Mouse (Mus musculus) adrenal gland (tissue): ENCODE measurements around the gene Sh3rf1.
"Not testable (repeated sequence)": the region's sequence is repeated elsewhere in the genome, so short reads cannot be mapped to it uniquely, and the experiment has no call there.

Source experiments
- intact Hi-C: fragments of 180-260 bp; cut with DNase I; formaldehyde crosslinking; loops from one replicate; pipeline ENCODE4 v1.15.1; 2025

Sh3rf1 gene

DNA sequence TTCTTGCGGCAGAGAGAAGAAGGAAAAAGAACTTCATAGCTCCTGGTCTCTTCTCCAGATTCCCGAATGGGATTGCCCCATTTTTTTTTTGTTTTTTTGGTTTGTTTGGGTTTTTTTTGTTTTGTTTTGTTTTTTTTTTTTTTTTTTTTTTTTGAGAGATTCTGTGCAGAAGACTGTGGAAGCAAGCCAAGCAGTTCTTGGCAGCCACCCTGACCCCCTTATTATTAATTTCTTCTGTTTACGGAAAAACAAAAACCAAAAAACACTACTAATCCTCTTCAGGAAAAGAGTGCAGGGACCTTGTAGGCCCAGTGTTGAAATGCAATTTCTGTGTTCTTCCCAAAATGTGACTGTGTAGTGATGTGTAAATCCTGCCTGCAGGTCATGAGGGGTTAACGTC lies 185.4 kb downstream of the Sh3rf1 start:
- intact Hi-C loops: no loop called here

DNA sequence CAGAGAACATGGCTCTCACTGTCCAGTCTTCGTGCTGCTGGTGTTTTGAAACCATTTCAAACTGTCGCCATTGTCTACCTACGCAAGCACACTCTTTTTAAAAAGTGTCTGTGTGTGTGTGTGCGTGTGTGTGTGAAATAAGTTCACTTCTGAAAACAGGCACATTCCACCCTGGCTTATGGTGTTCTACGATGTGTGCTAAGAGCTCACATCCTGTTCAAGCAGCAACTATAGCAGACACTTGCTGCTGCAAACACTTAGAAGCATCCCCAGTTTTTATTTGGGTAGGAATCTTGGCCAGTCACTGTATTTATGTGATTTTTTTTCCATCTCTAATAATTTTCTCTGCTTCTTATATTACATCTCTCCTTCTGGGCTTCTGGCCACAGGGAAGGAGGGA lies 186.0 kb downstream of the Sh3rf1 start:
- intact Hi-C loops: not testable (repeated sequence)

DNA sequence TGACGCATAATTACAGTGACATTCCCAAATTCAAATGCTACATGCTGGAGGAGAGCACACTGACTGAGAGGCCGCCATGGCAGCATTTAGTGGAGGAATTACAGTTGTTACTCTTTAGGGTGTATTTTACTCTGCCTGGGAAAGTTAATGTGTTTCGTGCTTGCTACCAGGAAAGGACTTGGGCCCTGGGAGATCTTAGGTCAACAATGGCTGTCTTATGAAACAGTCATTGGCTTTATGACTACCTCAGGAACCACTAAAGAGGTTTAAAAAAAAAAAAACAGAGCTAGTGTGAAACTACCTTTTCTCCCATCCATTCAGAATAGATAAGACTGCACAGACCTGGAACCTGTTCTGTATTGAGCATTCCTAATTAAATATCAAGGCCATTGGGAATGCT lies 195.8 kb downstream of the Sh3rf1 start:
- intact Hi-C loops: no loop called here

DNA sequence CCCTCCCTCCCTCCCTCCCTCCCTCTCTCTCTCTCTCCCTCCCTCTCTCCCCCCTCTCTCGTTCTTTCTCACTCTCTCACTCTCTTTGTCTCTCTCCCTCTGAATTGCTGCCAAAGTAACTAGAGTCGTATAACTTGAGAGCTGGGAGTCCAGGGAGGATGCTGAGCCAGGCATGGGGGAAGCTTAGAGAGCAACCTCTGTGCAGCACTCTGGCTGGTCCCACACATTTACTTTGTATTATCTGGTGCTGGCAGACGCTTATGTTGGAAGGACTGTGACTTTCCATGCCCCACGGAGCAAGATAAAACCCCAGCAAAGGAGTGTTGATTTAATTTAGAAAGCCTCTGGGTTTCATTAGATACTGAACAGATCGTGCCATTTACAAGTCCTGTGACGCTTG lies 196.5 kb downstream of the Sh3rf1 start:
- intact Hi-C loops: no loop called here

DNA sequence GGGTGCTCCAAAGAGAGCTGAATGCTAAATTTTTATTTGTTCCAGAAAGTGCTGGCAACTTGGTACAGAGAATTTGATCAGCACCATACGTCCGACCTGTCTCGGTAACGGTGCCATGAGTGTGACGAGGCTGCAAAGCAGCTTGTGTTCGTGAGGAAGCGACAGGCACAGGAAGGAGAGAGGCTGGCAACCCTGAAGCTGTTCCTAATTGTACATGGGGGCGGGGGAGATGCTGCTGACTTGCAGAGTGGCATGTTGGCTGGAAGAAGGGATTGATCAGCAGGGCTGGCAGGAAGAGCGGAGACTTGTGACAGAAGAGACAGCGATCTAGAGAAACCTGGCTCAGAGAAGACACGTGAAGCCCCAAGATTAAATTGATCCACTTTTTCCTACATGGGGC lies 197.9 kb downstream of the Sh3rf1 start:
- intact Hi-C loops: no loop called here

DNA sequence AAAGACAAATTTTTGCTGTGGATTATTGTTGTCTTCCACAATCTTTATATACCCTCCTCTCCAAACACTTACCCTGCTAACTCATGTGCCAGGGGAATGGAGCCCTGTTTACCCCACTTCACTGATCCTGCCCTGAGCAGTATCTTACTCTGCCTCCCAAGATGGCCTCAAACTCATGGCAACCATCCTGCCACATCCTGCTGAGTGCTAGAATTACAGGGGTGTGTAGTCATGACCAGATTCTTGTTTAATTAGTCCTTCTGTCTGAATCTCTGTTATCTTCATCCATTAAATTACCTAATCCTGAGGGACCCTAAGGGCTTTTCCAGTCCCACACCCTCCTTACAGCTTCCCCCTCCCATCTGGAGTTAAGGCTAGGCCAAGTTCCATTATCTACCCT lies 201.5 kb downstream of the Sh3rf1 start:
- intact Hi-C loops: no loop called here

DNA sequence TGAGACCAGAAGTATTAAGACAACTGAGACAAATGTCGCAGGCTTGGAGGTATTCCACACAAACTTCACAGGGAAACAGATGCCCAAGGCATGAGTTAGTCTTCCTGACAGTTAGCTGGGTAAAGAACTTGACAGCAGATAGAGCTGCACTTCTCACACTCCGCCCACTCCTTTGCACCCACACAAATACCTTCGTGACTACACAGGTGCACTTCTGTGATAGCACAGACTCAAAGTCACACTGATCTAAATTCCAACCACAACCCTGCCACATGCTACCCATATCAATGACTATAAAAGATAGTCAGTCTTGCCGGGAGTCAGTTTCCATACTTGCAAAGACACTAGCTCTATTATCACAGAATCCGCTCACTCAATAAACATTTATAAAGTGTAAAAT lies 202.4 kb downstream of the Sh3rf1 start:
- intact Hi-C loops: no loop called here

DNA sequence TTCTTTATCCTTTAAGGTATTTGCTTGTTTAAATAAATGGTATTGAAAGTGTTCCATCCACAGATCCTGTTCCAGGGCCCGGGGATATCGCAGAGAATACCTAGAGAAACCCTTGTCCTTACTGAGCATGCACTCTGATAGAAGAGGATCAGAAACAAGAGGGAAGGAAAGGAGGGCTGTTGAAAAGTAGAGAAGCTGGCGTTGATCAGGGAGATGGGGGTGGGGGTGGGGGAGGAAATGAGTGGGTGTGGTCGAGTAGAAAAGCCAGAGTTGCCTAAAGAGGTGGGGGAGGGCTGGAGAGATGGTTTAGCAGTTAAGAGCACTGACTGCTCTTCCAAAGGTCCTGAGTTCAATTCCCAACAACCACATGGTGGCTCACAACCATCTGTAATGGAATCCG lies 203.0 kb downstream of the Sh3rf1 start:
- intact Hi-C loops: no loop called here

DNA sequence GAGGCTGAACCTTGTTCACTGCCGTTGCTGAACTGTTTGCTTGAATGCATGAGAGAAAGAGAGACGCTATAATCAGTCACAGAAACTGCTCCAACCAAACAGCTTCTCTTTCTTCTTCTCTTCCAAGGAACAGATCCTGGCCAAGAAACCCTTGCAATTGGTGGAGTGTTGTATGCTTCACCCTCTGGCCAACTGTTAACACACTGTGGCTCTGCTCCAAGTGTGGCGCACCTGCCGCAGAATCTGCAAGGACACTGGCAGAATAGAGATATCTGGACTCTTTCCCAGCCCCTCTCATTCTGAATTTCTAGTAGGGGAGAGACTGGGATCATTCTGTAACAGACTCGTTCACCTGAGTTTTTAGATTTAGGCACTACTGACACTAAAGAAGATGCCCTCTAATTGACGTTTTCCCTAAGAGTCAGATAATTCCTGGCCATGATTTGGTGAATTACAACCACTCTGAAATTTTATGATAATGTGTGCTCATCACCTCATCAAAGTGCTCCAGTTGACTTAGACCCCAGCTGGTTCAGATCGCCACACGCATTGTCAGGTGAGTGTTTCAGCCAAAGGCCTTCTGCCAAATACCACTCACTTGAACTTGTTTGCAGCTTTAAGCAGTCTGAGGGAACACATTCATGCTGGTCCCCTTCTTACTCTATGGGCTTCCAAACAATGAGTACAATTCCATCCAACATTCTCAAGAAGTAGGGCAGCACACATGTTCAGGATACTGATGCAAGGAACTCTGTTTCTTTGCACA lies 204.4 kb downstream of the Sh3rf1 start:
- intact Hi-C loops: no loop called here

DNA sequence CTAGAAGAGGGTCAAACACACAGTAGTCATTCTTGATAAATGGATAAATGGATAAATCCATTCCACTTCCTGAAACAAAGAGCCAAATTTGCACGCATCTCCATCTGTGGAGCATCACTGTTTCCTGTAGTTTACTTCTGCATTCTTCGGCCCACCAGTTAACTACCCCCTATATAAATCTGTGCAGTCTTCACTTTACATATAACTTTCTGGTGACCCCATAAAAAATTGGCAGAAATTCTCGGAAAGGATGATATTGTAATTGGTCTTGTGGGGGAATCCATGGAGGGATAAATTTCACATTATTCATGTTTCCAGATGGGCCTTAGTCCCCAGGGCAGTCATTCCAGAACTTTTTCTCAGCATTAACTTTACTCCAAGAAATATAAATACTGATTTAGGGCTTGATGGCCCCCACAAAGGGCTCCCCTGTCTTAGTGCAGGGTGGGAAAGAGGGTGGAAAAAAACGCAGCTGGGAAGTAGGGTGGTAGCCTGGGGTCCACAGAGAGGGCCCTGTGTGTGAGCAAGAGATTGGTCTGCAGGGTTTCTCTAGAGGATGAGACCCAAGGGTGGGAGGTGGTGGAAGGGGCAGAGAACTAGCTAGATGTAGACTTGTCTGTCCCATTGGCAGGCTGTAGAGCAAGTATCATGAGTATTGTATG lies 205.3 kb downstream of the Sh3rf1 start:
- intact Hi-C loops: no loop called here

DNA sequence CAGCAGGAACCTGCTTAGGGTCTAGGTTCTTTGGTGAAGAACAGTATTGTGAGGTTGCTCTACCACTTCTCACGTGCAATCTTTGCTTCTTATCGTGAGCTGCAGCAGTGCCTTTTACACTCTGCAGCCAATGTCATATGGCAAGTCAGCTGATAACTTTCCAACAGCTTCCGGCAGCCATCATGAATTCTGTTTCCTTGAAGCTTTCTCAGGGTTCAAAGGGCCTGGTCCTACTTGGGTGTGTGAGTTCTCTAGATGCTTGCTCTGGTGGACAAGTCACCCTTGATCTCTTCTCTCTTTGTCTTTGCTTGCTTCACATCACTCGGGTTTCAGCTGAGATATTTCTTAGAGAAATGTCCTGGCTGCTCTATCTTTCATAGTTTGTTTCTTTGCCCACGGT lies 211.8 kb downstream of the Sh3rf1 start:
- intact Hi-C loops: no loop called here

DNA sequence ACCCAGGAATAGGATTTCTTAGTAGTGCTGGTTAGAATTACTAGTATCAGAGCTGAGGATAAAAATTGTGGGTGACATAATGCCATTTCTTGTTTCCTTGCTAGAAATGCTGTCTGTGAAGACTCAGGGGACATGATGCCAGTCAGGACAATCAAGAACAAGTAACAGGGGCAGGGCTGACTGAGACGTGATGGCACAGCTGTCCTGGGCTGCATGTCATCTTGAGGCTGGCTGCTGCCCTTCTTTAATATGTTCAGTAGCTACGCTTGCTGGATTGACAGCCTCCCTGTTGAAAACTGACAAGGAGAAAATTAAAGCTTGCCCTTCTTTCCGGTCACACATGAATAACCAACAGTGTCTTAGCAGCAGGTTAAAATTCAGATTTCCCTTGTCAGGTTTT lies 212.5 kb downstream of the Sh3rf1 start:
- intact Hi-C loops: no loop called here

DNA sequence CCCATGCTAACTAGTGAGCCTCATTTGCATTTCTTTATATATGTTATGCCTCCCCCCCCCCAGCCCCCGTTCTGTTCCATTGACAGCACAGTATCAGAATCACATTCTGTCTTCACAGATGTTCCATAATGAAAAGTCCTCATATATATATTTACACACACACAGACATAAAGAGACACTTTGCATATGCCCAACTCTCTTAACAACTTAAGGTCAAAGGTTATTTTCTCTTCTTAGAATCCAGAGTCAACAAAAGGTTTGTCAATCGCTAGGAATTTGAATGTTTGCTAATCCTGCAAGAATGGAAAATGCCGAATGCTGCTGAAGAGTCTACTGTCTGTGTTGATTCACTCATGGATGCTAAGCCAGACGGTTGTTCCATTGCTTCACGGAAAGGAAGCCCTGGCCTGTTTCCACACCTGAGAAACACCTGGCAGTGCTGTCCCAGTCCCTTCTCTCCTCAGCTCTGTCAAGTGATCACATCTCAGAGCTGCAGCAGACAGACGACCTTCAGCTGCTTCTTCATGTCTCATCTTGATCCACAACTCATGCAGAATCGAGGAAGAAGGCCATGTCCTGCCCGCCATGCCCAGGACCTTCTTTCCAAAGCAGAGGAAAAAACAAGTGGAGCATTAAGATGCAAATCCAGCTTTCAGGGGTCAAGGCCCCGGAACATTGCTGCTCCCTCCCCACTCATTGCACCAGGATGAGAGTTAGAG lies 213.1 kb downstream of the Sh3rf1 start:
- intact Hi-C loops: no loop called here

DNA sequence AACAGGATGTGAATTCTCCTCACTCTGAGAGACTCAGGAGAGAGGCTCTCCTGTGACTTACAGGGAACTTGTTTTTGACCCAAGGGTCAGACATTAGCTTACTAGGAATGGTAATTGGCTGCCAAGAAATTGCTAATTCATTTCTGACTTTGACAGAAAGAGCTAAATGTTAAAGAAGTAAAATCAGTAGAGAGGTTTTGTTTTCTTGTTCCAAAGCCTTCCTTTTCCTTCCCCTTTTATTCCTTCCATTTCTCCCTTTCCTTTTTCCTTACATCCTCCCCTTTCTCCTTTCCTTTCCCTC lies 213.6 kb downstream of the Sh3rf1 start:
- intact Hi-C loops: no loop called here

DNA sequence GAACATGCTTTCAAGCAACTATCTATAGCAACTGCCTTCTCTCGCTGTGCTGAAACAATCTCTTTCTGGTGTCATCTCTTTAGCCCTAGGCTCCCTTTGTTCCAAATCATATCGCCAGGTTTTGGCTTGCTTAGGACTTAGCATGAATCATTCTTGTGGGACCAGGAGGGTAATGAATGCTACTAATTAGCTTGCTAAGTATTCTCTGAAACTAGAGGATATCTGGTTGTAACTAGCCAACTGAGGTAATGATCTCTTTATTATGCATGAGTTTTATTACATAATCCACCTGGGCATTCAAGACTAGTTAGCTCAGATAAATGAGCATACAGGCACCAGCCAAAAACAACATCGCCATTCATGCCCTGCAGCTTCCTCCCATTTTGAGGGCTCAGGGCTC lies 219.3 kb downstream of the Sh3rf1 start:
- intact Hi-C loops: no loop called here

DNA sequence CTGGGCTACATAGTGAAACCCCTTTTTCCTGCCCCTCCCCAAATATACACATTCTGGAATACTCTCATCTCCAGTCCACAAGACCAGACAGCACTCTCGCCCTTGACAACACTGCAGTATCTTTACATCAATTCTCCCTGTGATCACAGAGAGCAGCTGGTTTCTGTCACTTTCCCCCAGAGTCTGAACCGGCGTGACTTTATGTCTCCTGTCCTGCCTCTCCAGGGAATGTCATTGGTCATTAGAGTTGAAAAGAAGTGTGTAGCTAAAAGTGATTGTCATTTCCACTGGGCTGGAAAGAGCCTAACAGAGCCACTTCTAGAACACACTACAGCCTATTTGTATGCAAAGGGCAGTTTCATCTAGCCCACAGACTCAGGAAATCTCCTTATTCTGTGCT lies 220.7 kb downstream of the Sh3rf1 start:
- intact Hi-C loops: no loop called here
